Mouse (Mus musculus): ENCODE measurements at regions not wholly inside any gene's neighbourhood (a gene's known extent, or its start where the extent isn't known, plus 50 kb on each side); places are given as distances from the start of the nearest gene placed in this dataset.

DNA sequence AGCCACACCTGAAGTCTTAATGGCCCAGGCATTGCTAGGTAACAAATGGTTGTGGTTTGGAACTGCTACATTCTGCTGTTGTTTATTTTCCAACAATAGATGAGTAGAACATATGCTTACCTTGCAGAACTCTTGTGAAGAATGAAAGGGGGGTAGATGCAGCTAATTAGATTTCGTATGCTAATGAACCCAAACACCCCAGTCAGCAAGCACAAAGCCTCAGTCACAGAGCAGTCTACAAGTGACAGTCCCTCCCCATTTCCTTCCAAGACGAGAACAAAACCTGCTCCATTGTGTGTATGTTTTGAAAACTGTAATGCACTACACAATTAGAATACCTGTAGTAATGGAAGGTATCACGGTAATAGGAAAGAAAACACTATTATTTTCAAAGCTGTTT, 190.2 kb downstream of the Kdr start:
- intact Hi-C loops (cut with DNase I) = no loop called here
- DNase-seq = no peak

DNA sequence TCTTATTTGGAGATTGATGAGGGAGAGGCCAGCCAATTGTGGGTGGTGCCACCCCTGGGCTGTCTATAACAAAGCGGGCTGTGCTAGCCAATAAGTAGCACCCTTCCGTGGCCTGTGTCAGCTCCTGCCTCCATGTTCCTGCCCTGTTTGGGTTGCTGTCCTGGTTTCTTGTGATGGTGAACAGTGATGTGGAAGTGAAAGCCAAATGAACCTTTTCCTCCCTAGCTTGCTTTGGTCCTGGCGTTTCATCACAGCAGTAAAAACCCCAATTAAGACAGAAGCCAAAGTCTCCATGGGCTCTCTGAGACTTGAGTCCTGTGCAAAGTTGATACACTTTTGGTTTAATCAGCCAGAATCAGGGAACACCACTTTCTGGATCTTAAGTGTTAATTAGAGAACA, 192.1 kb downstream of the Kdr start:
- intact Hi-C loops (cut with DNase I) = no loop called here
- no peak for DNase-seq

DNA sequence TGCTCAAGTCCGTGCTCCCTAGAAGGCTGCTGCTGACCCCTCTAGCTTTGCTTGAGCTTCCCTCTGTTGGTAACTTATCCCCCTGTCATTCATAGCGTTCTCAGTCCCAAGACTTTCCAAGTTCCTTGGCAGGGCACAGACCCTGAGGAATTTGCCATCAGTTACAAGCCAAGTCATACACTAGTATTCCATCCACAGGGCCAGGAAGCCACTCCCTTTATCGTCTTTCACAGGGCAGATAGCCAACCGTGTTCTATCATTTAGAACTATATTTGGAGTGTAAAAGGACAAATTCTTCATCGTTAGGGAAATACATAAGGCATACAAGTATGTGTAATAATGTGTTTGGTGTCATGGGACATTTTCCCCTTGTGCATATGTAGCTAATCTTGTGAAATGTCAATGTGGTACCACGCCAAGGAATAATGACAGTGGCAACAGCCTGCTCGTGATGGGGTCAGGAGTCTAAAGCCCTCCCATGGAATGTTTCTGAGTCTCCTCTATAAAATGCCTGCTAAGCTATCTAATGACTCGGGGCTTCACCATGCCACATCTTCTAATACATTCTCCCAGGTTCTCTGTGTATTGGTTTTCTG, 193.2 kb downstream of the Kdr start:
- no peak for DNase-seq
- intact Hi-C loops (cut with DNase I) = no loop called here

DNA sequence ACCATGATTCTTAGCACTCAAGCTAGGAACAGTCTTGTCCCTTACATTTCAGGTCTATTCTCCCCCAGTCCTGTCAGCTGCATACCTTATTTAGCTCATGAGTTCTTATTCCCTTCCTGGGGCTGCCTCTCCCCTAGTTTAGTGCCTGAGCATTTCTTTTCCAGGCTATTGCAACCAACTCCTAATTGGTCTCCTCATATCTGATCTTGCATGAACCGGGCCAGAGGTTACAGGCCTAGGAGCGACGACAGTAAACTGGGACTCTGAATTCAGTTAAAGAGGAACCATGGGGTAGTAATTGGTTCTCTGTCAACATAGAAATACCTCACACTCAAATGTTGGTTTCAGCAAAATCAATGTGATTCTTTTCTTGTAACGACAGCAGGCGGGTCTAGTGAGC, 195.9 kb downstream of the Kit start:
- no peak for DNase-seq
- intact Hi-C loops (cut with DNase I) = no loop called here

DNA sequence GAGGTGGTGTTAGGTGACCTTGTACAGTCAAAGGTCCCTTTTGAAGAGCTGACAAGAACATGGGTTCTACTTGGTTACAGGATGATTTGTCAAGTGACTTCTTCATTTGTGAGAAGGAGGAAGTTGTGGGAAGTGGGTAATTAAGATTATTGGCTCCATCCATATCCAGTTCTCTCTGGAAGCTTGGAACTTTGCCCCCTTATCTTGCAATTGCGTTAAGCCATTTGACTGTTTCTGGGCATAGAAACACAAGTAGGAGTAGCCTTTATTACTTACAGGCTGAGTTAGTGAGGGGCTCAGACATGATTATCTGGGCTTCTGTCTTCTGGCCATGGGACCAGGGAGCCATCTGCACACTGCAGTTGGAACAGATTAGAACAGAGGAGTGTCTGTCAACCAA, 192.5 kb downstream of the Kit start:
- DNase-seq = no peak
- intact Hi-C loops (cut with DNase I) = no loop called here

DNA sequence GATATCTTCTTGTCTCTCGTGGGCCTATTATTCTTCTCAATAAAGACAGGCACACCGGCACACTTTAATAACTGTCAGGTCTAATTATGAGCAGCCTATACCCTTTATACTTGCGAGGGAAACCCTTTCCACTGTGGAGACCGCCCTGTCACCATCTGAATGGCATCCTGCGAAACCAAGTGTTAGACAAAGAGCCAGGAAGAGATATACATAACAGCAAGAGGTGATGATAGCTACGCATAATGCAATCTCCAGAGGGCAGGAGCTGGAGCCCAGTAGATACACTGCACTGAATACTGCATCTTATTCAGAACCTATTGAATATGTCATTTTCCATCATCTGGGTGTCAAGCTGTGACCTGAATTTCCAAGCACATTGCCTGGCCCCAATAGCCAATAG, 187.7 kb downstream of the Kit start:
- intact Hi-C loops (cut with DNase I) = loop anchor here (2.0 kb wide), 1 partner anchor 46 kb away; no protein-coding TSS in a partner anchor
- no peak for DNase-seq

DNA sequence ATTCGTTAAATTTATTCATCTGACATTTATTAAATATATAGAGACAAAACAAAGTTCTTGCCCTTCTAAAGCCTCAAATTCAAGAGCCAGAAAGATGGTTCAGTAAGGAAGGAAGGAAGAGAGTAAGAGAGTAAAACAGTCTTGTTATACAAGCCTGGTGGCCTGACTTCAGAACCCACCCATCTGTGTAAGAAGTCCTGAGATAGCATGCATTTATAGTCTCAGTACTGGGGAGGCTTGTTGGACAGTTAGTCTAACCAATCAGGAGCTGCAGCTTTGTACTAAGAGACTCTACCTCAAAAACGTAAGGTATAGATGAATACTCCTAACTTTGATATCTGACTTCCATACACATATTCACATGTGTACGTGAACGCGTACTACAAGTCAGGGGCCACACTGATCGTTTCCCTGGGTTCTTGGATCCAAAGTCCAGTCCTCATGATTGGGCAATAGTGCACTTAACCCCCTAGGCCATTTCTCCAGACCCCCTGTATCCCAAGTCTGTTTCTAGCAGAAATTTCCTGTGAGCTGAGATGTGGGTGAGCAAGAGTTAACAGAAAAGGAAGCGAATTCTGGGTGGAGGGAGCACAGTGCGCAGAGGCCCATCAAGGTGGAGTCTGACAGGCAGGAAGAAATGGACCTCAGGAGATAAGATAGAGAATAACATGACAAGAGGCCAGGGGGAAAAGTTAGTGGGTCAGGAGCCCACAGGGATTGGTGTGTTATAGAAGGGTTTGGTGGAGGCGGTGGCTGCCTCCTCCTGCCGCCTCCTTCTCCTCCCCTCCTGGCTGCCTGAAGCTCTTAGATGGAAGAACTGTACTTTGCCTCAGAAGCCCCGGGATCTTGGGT, 187.0 kb downstream of the Kit start:
- no peak for DNase-seq
- intact Hi-C loops (cut with DNase I) = loop anchor here (2.0 kb wide), 1 partner anchor 47 kb away; no protein-coding TSS in a partner anchor

DNA sequence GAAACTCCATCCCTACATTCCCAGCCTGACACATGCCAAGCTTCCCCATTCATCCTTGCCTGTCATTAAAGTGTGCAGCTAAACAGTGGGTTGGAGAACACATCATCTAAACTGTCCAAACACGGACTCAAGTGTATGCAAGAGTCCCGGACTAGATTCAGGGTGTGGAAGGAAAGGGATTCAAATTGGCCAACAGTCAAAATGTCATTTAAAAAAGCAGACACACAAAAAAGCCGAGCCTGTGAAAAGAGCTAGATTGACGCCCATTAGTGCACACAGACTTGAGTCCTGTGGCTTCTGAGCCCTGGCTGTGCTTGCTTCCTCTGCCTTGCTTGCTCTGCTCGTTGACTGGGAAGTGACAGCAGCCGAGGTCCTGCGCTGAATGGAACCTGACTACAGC, 181.5 kb downstream of the Kit start:
- intact Hi-C loops (cut with DNase I) = no loop called here
- DNase-seq = no peak

DNA sequence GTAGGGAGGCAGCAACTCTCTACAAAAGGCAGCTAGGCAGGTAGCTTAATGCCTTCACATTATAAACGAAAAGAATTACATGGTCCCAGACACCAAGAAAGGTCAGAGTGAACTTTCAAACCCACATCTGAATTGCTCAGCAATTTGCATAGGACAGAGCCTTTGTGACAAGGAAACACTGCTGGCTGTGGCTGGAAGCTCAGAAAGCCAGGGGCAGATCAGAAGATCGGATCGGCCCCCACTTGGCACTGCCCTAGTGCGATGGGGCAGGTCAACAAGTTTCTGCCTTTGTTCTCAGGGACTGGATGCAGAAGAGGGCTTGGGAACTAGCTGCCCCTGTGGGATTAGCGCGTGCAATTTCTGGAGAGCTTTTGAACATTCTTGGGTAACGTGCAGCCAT, 179.6 kb downstream of the Kit start:
- intact Hi-C loops (cut with DNase I) = no loop called here
- DNase-seq = no peak

DNA sequence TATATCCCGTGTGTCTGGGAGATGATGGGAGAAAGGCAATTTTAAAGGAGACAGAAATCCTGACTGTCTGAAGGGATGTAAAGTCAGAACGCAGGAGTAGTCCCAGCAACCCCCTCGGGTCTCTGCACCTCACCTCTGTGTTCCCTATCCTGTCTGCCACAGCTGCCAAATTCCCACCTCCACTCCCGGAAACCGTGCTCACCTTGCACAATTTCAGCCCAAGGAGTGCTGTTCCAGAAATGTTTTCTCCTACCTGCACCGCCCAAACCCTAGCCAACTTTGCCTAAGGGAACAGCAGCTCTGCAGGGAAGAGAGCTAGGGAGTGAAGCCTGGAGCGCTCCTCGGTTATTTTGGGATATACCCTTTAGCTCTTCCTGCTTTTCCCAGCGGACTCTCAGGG, 170.6 kb downstream of the Kit start:
- intact Hi-C loops (cut with DNase I) = no loop called here
- no peak for DNase-seq

DNA sequence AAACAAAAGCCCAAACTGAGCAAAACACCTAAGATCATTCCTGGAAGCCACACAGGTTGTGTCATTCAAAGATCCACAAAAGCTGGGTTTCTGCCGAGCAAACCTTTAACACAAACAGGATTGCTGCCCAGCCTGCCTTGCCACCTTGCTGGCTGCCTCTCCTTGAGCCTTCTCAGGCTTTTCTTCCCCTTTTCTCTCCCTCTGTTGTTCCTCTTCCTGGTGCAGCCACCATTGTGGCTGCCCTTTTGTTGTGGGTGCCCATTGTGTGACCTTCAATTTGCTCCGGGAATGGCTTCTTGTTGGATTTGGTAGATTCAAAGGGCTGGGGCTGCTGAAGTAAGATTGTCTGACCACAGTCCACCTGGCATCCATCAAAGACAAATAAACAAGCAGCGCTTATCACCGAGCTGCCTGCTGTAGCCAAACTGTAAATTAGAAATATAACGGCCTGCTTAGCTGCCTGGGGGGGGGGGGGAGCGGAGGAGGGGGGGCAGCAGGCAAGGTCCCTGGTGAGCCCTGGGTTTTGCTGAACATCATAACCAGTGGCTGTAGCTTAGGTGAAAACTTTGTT, 169.8 kb downstream of the Kit start:
- no peak for DNase-seq
- intact Hi-C loops (cut with DNase I) = no loop called here

DNA sequence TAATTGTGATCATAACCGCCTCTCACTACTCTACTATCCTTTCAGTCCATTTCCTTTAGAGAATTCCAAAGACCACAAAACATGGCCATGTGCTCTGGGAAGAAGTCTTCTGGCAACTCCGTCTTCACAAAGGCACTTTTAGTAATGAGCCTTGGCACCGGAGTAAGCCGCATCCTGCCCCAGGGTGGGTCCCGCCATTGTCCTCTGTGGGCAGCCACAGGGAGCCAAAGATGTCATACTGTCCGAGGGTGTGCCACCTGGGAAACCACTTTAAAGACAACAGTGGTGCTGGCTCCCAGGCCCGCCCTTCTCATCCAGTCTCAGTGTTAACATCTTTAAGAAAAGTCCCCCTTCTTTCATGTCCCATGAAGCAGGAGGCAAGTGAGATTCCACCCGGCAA, 164.6 kb downstream of the Kit start:
- intact Hi-C loops (cut with DNase I) = no loop called here
- no peak for DNase-seq

DNA sequence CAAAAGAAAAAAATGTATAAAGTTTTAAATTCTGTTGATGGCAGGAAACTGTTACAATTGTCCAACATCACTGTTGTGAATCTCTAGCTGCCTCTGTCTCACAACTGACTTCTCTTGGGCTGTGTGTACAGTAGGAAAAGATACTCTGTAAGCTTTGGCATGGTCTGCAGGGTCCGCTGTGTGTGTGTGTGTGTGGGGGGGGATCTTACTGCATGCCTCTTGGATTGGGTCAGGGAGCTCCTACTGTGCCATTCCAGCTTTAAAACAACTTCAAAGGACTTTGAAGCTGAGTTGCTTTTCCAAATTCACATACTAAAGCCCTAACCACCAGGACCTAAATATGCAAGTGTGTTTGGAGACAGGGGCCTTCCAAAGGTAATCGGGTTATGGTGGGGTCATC, 163.7 kb downstream of the Kit start:
- intact Hi-C loops (cut with DNase I) = no loop called here

DNA sequence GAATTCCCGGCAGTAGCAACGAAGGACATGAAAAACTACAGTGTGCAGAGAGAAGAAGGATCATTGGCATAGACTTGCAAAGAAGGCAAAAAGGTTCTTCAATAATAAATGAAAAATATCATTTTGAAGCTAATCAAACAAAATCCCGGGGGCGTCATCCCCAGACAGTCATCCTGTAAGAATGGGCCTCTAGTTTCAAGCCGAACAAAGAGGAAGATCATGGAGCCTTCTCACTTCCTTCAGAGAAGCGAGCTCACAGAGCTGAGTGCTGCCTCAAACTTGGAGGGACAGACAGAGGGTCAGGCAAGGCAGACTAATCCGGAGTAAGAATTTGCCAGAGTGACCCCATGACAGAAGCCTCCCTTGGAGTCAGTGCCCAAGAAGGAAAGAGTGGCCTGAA, 163.0 kb downstream of the Kit start:
- intact Hi-C loops (cut with DNase I) = no loop called here
- DNase-seq = no peak

More for the DNA sequence above, 163.7 kb downstream of the Kit start:
- DNase-seq = no peak

DNA sequence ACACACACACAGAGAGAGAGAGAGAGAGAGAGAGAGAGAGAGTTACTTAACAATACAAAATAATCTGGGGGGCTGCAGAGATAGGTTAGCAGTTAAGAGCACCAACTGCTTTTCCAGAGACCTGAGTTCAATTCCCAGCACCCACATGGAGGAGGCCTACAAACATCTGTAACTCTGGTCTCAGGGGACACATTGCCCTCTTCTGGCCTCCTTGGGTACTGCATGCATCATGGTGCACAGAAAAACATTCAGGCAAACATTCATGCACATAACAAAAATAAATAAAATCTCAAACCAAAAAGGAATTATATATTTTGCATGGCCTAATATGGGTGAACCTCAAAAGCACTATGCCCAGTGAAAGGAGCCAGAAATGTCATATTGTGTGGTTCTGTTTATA, 161.6 kb downstream of the Kit start:
- intact Hi-C loops (cut with DNase I) = no loop called here

DNA sequence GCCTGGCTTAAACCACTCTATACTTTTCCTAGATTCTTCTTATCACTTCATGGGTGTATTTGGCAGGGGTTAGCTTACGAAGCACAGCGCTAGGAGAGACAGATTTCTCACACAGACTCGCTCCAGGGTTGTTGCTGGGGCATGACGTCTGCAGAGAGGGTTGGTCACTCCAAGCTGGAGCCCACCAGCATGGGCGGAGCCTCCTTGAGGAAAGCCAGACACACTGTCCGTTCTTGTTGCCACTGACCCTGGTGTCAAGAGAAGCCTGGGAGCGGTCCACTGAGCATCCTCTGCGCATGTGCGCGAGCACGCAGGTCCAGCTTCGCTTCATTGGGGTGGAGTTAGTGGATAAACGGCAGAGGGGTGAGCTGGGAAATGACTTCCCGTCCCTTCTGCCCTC, 159.8 kb downstream of the Kit start:
- peak; percentile 40 to 41 for DNase-seq
- intact Hi-C loops (cut with DNase I) = no loop called here

More for the DNA sequence above, 161.6 kb downstream of the Kit start:
- no peak for DNase-seq

DNA sequence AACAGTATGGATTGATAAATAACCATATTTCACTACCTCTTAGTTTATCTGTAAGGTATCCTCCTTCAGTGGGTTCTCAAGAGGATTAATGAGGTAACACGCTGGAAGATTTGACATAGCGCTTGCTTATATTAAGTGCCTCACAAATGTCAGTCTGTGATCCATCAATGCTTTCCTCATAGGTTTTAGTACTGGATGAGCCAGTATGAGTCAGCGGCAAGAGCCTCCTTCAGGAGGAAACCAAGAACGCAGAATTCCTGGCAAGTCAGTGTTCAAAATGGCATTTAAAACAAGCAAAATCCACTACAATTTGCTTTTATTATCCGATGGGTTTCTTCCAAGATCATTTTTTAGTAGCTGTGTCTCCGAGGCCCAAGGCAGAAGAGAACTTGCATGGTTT, 159.3 kb downstream of the Kit start:
- intact Hi-C loops (cut with DNase I) = no loop called here
- no peak for DNase-seq

DNA sequence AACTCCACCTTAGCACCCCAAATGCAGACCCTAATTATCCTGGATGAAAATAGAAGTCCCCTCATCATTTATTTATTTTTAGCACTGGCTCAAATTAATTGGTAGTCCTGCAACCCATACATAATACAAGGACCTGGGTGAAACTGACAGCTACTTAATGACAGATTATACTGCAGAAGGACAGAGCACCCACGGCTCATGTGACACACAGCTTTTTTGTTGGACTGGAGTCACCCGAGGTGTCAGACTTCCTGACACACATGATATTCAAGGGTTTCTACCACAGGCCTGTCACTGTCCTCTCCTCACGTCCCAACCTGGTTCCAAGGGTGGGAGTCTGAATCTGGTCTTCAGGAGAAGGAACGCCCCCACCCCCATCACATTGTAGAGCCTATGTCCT, 156.5 kb downstream of the Kit start:
- DNase-seq = no peak
- intact Hi-C loops (cut with DNase I) = no loop called here

DNA sequence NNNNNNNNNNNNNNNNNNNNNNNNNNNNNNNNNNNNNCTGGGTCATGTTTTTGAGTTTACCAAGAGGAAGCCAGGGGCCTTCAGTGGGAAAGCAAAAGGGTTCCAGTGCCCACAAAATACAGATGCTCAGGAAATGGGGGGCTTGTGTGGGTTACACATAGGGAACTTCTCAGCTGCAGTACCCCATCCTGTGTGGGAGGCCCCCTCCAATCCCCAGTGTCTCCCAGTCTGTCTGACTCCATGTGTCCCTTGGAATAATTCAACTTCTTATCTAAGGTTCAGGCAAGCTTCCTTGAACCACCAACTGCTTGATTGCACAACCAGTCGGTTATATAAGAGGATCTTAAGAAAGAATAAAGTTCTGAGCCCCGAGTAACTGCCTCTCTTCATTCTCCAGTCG, 156.0 kb downstream of the Kit start:
- DNase-seq = no peak
- intact Hi-C loops (cut with DNase I) = no loop called here

DNA sequence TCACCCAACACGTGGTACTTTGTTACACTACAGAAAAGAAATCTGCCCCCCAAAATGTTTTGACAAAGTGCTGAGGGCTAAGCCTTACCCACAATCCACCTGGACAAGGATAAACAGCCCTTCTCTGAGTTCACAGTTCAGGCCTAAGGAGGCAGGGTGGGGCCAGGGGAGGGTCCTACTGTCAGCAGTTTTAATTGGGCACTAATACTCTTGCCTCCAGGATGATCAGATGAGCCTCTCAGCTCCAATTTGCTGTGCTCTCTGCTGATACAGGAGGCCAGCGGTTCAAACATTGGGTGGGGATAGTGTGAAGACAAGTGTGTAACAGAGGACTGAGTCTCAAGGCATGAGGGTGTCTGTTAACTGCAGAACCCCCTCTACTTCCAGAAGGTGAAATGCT, 146.6 kb downstream of the Kit start:
- DNase-seq = no peak
- intact Hi-C loops (cut with DNase I) = no loop called here

DNA sequence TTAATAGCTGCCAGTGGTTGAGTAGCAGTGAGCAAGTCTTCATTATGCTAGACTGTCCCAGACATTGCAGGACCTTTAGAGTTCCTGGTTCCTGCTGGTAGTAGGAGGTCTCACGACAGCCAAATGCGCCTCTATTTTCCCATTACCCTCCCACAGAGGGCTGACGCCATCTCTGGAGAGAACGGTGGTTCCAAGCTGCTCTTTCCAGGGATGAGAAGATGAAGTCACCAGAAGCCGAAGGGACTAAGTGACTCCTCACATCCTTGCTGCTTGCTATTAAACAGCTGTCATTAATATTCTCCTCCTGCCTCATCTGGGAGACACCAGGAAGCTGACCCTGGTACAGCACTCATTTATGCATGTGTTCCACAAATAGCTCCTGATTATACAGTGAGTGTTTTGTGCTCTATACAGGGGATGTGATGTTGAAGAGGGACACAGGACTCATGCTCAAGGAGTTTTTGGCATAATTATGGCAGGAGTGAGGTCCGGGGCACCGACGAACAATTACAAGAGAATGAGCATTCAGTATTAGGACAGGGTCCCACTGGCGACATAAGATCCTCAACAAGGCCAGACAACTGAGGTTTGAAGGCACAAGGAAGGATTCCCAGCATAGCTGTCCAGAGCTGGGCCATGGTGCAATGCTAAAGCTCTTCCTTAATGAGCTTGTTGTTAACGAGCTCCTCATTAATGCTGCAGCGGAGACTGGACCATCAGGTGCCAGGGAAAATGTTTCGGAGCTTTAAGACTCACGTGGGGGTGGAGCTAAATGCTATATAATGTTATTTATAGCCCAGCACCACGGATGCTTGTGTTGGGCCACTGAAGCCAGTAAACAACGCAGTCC, 145.6 kb downstream of the Kit start:
- peak; percentile 10 to 19 for DNase-seq

More for the DNA sequence above, 145.6 kb downstream of the Kit start:
- intact Hi-C loops (cut with DNase I) = no loop called here

Measured in heart, postnatal 14 days (tissue).